Mouse (Mus musculus) neural tube, embryonic 14.5 days (tissue): ENCODE results near the gene Cdk6. TPM values are rescaled to one million over a fixed set of nuclear protein-coding genes. Genes with fewer than 3 reads are reported as not detected.

Experiments
- ATAC-seq: fragments of 200-750 bp; cut with Nextera tagmentation; 2 replicates; pipeline ENCODE4 v1.8.0; 2017; ENCODE audit warnings: low read depth, mild to moderate bottlenecking, moderate TSS enrichment, moderate library complexity
- H3K27ac ChIP-seq: fragments of 300-500 bp; sonication (generic); 2 replicates; pipeline ENCODE4 v1.5.1; 2014; ENCODE audit warnings: low read depth, mild to moderate bottlenecking, control low read depth, low read length, moderate library complexity, mixed read lengths
- H3K27me3 ChIP-seq: fragments of 300-500 bp; sonication (generic); 2 replicates; pipeline ENCODE4 v1.6.1; 2014; ENCODE audit warnings: low read length; ENCODE audit not compliant: control insufficient read depth, insufficient read depth
- H3K36me3 ChIP-seq: fragments of 300-500 bp; sonication (generic); 2 replicates; pipeline ENCODE4 v1.6.1; 2014; ENCODE audit warnings: low read length, mixed read lengths; ENCODE audit not compliant: control insufficient read depth, insufficient read depth
- H3K4me1 ChIP-seq: fragments of 300-500 bp; sonication (generic); 2 replicates; pipeline ENCODE4 v1.6.1; 2014; ENCODE audit warnings: low read length; ENCODE audit not compliant: control insufficient read depth, insufficient read depth
- H3K4me2 ChIP-seq: fragments of 300-500 bp; sonication (generic); 2 replicates; pipeline ENCODE4 v1.6.1; 2014; ENCODE audit warnings: mild to moderate bottlenecking, low read depth, low read length, control low read depth
- H3K4me3 ChIP-seq: fragments of 300-500 bp; sonication (generic); 2 replicates; pipeline ENCODE4 v1.5.1; 2014; ENCODE audit warnings: low read depth, low read length, control low read depth, mixed read lengths
- H3K9ac ChIP-seq: fragments of 300-500 bp; sonication (generic); replicated peaks from 2 replicates; pipeline ENCODE4 v1.6.1; 2014; ENCODE audit warnings: low read depth, mild to moderate bottlenecking, control low read depth, low read length, mixed read lengths
- H3K9me3 ChIP-seq: fragments of 300-500 bp; sonication (generic); 2 replicates; pipeline ENCODE4 v1.6.1; 2016; ENCODE audit warnings: low read length; ENCODE audit not compliant: control insufficient read depth
- WGBS: fragments of 180-500 bp; shearing (Covaris S2); extraction: QIAGEN DNeasy Blood & Tissue Kit; methylation state at CpG from one replicate; pipeline ENCODE4 v1.1.7; 2014; 5-methylcytosine and 5-hydroxymethylcytosine counted together
- polyA plus RNA-seq: library from polyadenylated mRNA; unstranded; fragments of >200 nt; fragmentation: Nextera tagmentation; extraction: Ambion mirVana; gene quantifications from 2 replicates; pipeline ENCODE4 v1.2.1, GENCODE M21; 2014

The Cdk6 gene
- polyA plus RNA-seq, 1 experiment from 2014 or later: 12.2 TPM

DNA sequence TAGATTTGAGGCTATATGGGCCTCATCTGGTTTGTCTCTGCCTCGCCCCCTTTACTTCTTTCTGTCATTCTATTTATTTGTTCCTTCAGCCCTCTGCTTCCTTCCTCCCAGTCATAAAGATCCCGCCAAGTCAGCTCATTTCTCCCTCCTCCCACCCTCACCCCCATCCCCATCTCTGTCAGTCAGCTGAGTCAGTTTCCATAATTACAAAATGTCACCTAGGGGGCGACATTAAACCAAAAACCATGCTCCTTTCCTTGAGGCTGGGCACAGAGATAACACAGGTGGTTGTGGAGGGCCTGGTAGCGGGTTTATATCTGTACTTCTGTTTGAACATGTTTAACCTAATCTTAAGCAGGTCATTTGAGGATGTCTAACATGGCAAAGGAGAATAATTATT is 171.3 kb downstream of the Cdk6 start:
- Histone ChIP-seq H3K4me3 (no peak overlapping the region), H3K9ac (no peak overlapping the region), H3K27ac (no peak overlapping the region), H3K4me2 (no peak overlapping the region), H3K9me3 (no peaks in the 10 kb centered on the region), H3K4me1 (no peaks in the 10 kb centered on the region), H3K27me3 (no peaks in the 10 kb centered on the region), H3K36me3 (no peaks in the 10 kb centered on the region)
- ATAC-seq: no peak
- 55% methylated on average over 4 of the region's 4 CpGs for WGBS

GRCm38 (mm10) chr5:3514901-3515311 is 173.6 kb downstream of the Cdk6 start:
- H3K4me3 ChIP-seq: no peak overlapping the region
- 55% methylated on average over 8 of the region's 8 CpGs for WGBS
- H3K27ac ChIP-seq: no peak overlapping the region
- no peak overlapping the region for H3K9ac ChIP-seq
- H3K27me3 ChIP-seq: no peaks in the 10 kb centered on the region
- ATAC-seq: no peak
- H3K36me3 ChIP-seq: no peaks in the 10 kb centered on the region
- no peak overlapping the region for H3K4me2 ChIP-seq
- H3K4me1 ChIP-seq: no peaks in the 10 kb centered on the region
- no peaks in the 10 kb centered on the region for H3K9me3 ChIP-seq

GRCm38 (mm10) chr5:3515477-3515876 is 174.2 kb downstream of the Cdk6 start:
- ATAC-seq: no peak
- H3K27ac ChIP-seq: no peak overlapping the region
- H3K4me3 ChIP-seq: no peak overlapping the region
- H3K9me3 ChIP-seq: no peaks in the 10 kb centered on the region
- no peak overlapping the region for H3K4me2 ChIP-seq
- no peaks in the 10 kb centered on the region for H3K36me3 ChIP-seq
- no peaks in the 10 kb centered on the region for H3K27me3 ChIP-seq
- 95% methylated on average over 9 of the region's 9 CpGs for WGBS
- no peaks in the 10 kb centered on the region for H3K4me1 ChIP-seq
- H3K9ac ChIP-seq: no peak overlapping the region

DNA sequence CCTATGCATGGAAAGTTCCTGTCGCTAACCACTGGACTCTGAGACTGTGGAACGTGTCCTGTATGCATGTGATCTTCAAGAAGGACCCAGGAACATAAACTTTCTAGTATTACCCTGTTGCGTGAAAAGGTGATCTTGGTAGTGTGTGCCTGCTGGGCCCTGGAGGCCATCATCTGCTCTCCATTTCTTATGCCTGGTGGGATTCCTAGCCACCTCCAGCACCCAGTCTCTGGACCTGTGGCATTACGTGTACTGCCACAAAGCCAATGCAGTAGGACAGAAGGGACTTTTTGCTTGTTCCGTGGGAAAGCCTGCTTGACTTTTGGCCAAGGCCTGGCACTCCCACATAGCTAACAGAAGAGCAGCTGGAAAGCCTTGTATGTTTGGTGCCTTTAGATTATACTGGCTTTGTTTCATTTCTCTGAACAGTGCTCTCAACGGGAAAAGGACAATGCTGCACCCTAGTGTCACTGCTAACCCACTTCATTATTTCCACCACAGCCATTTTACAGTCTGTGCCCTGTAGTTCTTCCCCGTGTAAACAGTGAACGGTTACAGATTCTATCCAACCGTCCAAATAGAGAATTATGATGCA is 175.3 kb downstream of the Cdk6 start:
- peak; percentile 89 for ATAC-seq
- H3K36me3 ChIP-seq: no peaks in the 10 kb centered on the region
- no peak overlapping the region for H3K9ac ChIP-seq
- no peaks in the 10 kb centered on the region for H3K9me3 ChIP-seq
- 61% methylated on average over 9 of the region's 9 CpGs for WGBS
- no peak overlapping the region for H3K4me3 ChIP-seq
- no peak overlapping the region for H3K27ac ChIP-seq
- no peaks in the 10 kb centered on the region for H3K4me1 ChIP-seq
- no peak overlapping the region for H3K4me2 ChIP-seq
- H3K27me3 ChIP-seq: no peaks in the 10 kb centered on the region

GRCm38 (mm10) chr5:3520493-3521359 is 179.4 kb downstream of the Cdk6 start:
- Histone ChIP-seq H3K4me2 (no peak overlapping the region), H3K4me1 (no peaks in the 10 kb centered on the region), H3K4me3 (no peak overlapping the region), H3K9ac (no peak overlapping the region), H3K36me3 (no peaks in the 10 kb centered on the region), H3K9me3 (no peaks in the 10 kb centered on the region), H3K27me3 (no peaks in the 10 kb centered on the region), H3K27ac (no peak overlapping the region)
- no peak for ATAC-seq
- 87% methylated on average over 18 of the region's 18 CpGs for WGBS

DNA sequence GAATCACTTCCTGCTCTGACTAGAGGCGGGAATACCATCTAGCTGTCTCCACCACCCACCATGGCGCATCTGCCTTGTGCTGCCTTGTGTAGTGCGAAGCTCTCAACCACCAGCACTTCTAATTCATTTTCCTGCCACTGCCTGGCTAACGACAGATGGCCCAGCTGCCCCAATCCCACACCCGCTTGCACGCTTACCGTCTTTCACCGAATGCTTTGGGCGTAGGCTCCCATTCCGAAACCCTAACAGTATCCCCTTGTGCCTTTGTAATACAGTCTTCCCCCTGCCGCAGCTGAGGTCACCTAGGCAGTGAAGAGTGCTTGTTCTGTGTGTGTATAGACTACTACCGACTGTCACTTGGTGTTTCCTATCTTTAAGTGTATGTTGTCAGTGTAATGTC is 180.5 kb downstream of the Cdk6 start:
- WGBS: 60% methylated on average over 12 of the region's 12 CpGs
- H3K9ac ChIP-seq: no peak overlapping the region
- no peaks in the 10 kb centered on the region for H3K9me3 ChIP-seq
- H3K4me3 ChIP-seq: no peak overlapping the region
- peak; percentile 32; the same call in 1 of the 2 replicates for ATAC-seq
- H3K36me3 ChIP-seq: no peaks in the 10 kb centered on the region
- no peak overlapping the region for H3K27ac ChIP-seq
- H3K4me2 ChIP-seq: no peak overlapping the region
- no peaks in the 10 kb centered on the region for H3K4me1 ChIP-seq
- H3K27me3 ChIP-seq: no peaks in the 10 kb centered on the region

- H3K27ac ChIP-seq: no peak overlapping the region
- no peak overlapping the region for H3K9ac ChIP-seq
- H3K4me1 ChIP-seq: no peaks in the 10 kb centered on the region
- H3K27me3 ChIP-seq: no peaks in the 10 kb centered on the region
- H3K4me2 ChIP-seq: no peak overlapping the region
- no peaks in the 10 kb centered on the region for H3K9me3 ChIP-seq
- ATAC-seq: no peak
- H3K4me3 ChIP-seq: no peak overlapping the region
- H3K36me3 ChIP-seq: no peaks in the 10 kb centered on the region
- WGBS: 92% methylated on average over 10 of the region's 10 CpGs
These were observed 181.5 kb downstream of the Cdk6 start for GRCm38 (mm10) chr5:3522826-3523225.

GRCm38 (mm10) chr5:3527041-3527691 is 185.9 kb downstream of the Cdk6 start:
- no peak for ATAC-seq
- Histone ChIP-seq H3K9ac (no peak overlapping the region), H3K4me3 (no peak overlapping the region), H3K4me1 (no peaks in the 10 kb centered on the region), H3K27ac (no peak overlapping the region), H3K4me2 (no peak overlapping the region), H3K9me3 (no peaks in the 10 kb centered on the region), H3K27me3 (no peaks in the 10 kb centered on the region), H3K36me3 (no peaks in the 10 kb centered on the region)
- 38% methylated on average over 5 of the region's 5 CpGs for WGBS

DNA sequence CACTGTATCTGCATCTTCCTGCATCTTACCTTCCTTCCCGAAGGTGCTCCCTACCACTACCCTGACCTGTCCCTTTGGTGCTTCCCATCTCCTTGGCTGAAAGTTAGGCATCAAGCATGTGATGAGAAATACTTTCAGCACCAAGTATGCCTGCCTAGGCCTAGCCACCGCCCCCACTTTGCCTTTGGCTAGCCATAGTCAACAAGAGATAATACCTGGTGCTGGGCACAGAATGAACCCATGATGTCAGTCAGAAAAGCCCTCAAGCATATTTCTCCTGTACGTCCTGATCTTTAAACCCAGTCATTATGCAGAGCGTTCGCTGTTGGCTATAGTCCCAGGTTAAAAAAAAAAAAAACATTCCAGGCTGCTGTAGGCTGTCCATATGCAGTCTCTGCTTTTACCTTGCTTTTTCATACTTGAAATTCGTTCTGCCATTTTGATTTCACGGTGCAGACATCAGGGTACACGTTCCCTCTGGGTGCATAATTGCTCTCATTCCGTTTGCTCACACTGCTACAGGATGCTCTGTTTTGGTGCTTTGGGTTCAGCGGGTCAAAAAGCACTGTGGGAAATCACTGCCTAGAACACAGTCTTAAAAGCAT is 188.4 kb downstream of the Cdk6 start:
- Histone ChIP-seq H3K4me3 (no peak overlapping the region), H3K36me3 (no peaks in the 10 kb centered on the region), H3K9ac (no peak overlapping the region), H3K27ac (no peak overlapping the region), H3K4me2 (no peak overlapping the region), H3K9me3 (no peaks in the 10 kb centered on the region), H3K27me3 (no peaks in the 10 kb centered on the region), H3K4me1 (no peaks in the 10 kb centered on the region)
- no peak for ATAC-seq
- 64% methylated on average over 10 of the region's 10 CpGs for WGBS
